Mouse (Mus musculus): Measurements from ENCODE around the gene Ezh1. TPM values are rescaled to one million over a fixed set of nuclear protein-coding genes. Genes with fewer than 3 reads are reported as not detected.

Gene Ezh1
- polyA plus RNA-seq, 2 experiments from 2014 or later = 48.1 to 52.2 TPM

DNA sequence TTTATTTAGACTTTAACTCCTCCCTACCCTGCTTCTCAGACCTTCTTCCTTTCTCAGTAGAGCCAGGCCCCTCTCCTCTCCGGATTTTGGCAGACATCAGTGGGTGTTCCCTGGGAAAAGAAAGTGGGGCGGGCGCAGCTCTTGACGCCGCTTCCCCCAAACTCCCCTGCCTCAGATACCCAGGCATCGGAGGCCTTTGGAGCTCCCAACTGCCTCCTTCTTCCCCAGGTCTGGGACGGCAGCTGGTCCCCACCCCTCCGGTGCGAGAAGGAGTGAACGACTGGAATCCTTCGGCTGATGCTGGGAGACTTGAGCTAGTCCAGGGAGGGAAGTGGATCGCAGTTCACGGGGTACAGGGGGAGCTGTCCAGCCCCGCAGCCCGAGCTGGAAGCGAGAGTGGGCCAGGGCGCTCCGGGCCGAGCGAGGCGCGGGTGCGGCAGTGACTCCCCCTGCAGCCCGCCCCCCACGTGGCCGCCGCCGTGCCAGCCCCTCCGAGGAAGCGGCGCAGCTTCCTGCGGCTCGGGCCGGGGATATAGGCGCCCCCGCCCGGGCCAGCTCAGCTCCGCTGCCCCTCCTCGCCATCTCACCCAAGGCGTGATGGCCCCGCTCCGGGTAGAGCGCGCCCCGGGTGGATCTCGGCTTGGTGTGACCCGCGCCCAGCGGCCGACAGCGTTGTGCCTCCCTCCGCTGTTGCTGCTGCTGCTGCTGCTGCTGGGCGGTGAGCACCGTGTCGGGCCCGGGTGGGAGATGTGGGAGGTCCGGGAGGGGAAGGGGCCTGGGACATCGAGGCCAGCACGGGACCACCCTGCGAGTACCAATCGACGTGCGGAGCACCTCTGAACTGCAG, 19.8 kb upstream of the Ezh1 start, which contains the start of gene Ramp2:
TSS of gene Ramp2 (plus strand) at position 174 of the 847 bp plus-strand sequence.
- ATAC-seq = no peak

DNA sequence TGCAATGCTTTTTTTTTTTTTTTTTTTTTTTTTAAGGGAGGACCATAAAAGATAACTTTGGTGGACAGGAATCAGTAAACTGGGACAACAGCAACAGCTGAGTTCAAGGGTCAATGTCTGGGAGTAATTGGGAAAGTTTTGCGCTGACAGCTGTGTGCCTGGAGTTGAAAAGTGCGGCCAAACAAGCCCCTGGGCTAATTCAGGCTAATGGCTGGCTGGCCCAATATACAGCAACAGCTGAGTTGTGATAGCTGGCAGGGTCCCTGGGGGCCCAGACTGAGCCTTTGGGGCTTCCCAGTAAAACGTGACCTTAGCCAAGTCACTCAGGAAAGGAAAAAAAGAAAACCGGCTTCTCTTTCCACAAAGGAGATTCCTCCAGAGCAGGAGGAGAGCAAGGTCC, 18.8 kb upstream of the Ezh1 start:
- ATAC-seq = no peak

DNA sequence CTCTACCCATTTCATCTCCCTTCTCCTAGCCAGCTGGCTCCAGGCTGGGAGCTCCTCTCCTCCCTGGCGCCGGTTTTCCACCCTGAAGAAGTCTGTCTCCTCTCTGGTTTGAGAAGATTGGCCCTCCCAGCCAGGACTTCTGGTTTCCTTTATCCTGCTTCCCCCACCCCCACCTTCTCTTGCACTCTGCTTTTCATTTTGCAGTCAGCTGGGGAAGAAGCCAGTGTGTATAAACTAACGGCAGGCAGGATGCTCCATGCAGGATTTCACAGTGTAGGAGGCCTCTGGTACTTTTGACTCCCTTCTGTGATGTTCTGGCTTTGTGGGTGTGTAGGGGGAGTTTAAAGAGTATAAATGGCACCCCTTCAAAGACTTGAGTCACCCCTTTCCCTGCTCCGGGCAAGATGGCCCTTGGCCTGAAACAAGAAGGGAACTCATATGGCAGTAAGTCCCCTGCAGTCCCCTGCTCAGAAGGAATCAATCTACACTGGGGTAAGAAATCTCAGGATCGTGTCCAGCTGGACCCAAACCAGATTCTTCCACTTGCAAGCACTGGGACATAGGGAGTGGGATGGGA, 11.9 kb upstream of the Ezh1 start:
- ATAC-seq = no peak

DNA sequence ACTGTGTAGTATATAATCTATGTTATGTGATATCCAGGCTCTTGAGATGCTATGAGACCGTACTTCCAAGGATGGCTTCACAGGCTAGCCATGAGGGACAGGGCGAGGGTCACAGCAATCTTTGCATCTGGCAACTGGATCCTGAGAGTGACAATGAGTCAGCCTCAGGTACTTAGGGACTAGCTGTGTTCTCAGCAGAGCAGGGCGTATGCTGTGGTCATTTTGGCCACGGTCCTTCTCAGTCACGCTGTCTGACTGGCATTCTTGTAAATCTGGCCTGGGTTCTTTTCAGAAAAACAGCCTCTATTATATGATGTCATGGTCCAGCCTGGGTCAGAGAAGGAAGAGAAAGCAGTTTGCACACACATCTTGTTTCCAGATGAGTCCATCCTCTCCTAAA, 10.5 kb upstream of the Ezh1 start:
- ATAC-seq = no peak

DNA sequence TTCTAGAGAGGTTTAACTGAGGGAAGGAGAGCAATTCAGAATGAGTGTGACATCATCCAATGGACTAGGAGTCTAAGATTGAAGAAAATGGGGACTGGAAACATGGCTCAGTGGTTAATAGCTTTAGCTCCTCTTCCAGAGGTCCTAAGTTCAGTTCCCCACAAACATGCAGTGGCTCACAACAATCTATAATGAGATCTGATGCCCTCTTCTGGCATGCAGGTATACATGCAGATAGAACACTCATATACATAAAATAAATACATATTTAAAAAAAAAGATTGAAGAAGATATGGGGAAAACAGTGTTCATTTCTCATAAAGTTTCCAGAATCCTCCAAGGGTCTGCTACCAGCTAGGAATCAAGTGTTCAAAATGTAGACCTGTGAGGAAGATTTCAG, 9.2 kb upstream of the Ezh1 start:
- ATAC-seq = no peak

DNA sequence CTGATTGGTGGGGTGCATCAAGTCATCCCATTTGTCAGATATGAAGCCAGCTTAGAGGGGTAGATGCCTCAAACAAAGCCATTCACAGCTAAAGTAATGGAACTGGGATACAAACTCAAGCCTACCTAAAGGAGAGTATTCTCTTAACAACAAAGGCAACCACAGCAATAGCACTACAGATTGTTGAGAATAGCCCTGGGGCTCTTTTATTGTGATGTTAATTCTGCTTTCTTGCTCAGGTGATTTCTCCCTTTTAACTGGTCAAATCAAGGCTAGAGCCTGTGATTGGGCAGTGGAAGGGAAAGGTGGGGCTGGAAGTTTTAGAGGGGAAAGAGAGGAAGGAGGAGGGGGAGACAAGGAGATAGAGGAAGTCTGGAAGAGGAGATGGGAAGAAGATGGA, 7.9 kb upstream of the Ezh1 start:
- ATAC-seq = no peak

DNA sequence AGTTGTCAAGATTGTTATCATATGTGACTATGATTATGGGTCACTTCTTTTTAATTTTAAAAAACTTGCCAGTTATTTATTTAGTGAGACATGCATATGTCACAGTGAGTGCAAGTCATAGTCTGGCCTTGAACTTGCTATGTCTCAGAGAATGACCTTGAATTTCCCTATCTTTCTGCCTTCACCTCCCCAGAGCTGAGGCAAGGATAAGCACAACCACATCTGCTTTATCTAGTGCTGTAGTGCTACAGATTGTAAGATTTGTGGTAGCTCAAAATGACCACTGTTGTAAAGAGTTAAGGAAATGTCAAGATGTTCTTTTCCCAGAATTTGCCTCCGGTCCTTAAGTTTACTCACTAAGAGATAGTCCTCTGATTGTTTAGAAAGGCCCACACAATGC, 7.0 kb upstream of the Ezh1 start:
- no peak for ATAC-seq

DNA sequence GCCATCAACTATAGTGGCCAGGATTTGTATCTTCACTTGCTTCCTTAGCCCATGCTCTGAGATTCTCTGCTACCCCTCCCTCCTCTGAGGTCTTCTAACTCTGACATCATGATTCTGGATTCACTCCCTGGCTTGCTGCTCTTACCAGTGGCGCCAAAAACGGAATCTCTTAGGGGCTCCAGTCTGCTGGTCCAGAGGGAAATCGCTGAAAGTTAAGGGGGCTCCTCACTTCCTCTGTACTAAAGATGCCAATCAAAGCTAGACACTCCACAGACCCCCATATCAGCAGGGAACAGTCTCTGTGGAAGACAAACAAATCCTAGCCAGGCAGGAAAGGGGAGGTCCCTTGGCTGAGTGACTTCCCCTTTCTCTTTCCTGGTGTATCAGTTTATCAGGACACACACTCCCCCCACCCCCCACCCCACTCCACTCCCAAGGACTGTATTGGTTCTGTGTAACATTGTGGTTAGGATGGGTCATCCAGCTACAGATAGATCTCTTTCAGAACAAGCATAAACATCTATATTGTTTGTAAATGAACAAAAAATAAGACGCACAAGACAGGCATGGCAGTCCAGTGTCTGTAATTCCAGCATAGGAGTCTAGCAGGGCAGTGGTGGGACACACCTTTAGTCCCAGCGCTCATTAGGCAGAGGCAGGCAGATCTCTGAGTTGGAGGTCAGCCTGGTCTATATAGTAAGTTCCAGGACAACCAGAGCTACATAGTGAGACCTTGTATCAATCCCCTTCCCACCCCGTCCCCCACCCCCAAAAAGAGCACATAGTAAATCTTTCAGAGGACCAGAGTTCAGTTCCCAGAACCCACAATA, 6.0 kb upstream of the Ezh1 start:
- ATAC-seq = no peak

DNA sequence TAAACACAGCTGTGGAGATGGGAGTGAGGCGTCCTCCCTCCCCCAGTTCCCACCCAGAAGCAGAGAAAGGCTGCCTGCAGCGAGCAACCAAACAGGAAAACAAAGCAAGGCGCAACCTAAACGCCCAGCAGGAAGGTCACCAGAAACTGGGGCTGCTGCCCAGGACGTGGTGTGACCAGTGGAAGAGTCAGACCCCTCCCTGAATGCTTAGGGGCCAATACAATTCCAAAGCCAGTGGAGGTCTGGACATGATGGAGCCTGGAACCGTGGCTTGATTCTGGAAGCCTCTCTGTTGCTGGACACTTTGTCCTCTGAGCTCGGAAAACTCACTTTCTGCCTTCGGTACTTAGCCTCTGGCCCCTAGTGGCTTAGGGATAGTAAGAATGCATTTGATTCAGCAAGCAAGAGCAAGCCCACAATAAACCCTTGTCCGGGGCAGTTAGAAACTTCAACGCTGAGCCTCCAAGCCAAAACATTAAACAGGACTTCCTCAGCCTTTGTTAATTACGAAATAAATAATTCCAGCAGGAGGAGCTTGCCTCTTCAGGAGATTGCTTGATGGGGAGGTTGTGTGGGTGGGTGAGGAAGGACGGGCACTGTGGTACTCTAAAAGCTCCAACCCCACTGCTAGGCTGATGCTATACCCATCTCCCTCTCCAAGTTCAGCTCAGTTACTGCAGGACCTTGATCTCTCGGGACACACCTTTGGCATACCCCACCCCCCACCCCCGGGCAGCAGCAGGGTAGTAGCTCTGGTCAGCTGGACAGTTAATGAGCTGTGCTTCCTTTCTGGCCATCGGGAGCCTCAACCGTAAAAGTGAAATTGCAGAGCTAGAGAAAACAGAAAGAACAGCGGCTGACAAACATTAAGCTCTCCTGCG, 5.0 kb upstream of the Ezh1 start:
- ATAC-seq = no peak

DNA sequence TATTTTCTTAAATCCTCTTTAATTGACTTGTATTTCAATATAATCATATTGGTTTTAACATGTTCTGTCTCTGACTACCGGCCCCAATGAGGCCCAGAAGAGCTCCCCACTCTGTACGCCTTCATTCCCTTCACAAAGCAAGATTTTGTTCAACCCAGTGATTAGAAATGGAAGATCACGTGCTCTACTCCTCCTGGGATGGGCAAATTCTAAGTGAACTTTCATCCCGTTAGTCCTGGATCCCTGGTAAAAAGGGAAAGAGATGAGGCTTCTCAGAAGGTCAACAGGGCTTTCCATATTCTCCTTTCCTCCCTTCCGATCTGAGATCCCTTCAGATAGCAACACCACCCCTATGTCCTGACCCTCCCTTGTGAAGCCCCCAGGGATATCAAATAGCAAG, 4.3 kb upstream of the Ezh1 start:
- ATAC-seq = no peak

DNA sequence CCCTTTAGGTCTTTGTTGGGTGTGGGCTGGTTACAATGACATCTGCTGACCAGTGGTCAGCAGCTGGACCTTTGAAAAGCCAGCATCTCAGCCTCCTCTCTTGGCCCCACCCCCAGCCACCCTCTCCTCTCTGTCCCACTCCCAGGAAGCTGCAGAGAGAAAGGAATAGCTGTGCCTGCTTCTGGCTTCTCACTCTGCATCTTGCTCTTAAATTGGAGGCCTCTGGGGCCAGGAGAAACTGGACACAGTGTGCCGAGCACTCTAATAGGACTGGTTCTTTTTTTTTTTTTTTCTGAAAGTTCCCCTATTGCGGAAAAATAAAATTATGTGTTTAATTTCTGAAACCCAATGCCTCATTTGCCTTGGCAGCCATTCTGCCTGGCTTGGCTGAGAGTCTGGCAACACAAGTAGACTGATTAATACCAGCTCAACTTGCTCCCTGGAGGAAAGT, 3.8 kb upstream of the Ezh1 start:
- ATAC-seq = no peak

DNA sequence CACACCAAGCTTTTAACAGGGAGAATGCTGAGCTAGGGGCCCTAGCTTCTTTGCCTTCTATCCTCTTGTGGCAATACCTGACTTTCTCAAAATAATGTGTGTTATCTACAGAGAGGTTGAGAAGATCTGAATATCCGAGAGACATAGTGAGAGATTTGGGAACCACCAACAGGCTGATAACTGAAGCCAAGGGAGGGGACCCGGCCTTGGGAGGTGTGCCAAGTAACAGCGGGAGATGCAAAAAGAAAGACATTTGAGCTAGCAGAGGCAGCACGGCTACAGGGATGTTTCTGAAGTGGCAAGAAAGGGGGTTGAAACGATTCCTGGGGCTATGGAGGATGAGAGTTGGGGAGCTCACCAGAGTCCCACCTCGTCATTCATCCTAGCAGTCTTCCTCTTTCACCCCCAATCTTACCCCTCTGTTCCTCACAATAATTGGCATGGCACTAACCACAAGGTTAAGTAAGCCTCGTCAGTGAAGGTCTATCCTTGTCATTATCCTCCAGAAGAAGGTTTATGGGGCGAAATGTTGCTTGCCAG, 3.2 kb upstream of the Ezh1 start:
- no peak for ATAC-seq

DNA sequence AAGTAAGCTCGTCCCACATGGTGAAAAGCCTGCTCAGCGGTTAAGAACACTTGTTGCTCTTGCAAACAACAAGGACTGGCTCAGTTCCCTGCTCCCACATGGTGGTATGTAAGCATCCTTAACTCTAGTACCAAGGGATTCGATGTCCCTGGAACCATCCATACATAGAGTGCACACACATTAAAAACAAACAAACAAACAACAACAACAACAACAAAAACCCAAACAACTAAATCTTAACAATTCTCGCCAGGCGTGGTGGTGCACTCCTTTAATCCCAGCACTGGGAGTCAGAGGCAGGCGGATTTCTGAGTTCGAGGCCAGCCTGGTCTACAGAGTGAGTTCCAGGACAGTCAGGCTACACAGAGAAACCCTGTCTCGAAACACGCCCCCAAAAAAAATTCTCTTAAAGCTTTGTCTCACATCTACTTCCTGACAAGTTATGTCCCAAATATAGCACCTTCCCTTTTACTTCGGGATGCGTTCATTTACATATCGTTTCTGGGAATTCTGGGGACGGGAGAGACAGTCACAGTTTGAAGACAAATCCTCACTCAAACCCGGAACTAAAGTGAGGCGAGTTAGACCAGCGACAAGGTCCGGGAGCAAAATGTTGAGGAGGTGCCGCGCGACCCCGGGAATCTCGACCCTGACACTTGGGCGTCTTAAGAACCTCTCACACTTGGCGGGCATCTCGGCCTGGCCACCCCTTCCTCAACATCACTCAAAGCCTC, 765 bp downstream of the Ezh1 start:
- no peak for ATAC-seq

DNA sequence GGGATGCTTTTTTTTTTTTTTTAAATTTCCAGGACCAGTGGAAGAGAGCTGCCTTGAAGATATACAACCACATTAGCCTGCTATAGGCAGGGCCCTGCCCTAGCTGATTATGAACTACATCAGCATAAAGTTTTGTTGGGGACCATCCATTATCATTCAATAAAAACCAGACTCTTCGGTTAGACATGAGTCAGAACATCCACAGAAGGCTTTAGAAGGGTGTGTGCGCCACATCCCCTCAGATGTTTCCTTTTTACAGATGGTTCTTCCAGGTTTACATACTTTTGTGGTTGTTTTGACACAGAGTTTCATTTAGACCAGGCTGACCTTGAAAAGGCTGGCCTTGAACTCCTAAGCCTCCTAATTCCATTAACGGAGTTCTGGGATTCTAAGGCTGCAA, 1.9 kb downstream of the Ezh1 start:
- ATAC-seq = no peak

DNA sequence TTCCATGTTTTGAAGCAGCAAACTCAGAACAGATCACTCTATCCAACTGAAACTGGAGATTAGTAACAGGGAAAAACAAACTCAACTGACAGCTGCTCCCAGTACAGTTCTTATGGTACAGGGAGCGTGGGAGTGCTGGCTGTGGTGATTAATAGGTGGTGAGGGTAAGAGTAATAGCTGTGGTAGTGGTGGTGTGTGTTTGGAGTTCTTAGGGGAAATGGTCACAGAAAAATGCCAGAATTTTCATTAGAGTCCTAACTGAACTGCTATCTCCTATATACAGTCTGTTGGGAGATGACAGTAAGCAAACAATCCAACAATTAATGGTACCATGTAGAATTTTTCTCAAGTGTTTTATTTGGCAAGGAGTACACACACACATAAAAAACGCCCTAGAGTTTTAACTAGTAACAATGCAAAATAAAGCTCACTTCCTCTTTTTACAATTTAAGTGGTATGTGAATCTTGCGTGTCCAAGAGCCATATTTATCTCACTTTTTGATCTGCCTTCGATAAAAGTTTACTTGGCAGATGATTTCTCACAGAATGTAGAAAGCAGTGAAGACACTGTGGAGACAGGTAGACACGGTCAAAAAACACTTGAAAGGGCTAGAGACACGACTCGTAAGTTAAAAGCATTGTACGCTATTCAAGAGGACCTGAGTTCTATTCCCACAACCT, 4.8 kb downstream of the Ezh1 start:
- no peak for ATAC-seq

DNA sequence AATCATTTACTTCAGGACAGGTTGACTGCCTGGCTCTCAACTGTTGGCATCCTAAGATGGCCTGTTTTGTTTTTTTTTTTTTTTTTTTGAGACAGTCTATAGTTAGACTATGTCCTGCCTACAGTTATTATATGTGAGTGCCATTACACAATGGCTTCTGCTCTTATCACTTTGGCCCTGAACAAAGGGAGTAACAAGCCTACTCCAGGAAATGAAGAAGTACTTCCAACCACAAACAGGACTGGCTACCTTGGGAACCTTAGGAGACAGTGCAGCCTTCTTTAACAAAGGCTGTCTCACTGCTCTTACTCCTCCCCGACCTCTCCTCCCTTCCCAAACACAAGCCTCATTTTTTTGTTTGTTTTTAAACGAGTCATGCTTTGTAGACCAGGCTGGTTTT, 5.4 kb downstream of the Ezh1 start:
- ATAC-seq = no peak

DNA sequence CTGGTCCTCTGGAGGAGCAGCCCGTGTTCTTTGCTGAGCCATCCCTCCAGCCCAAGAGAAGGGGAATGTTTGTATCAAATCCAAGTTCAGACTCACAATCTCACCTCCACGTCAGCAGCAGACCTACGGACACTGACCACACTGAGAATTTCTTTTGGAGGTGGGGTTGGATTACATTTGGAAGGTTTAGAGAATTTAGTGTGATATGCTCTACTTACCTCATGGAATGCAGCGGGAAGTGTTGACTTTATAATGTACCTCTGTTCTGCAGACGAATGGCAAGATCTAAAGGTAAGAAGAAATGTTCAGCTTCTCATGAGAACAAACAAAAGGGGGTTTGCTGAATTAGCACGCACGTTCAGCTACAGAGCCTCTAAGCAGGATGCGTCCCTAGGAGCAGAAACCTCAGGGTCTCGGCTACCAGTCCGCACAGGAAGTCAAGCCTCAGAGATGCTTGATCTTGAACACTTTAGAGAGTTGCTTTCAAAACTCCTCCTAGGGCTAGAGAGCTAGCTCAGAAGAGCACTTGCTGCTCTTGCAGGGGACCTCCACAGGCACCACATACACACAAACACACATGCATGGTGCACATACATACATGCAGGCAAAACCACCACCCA, 7.7 kb downstream of the Ezh1 start:
- ATAC-seq = no peak

DNA sequence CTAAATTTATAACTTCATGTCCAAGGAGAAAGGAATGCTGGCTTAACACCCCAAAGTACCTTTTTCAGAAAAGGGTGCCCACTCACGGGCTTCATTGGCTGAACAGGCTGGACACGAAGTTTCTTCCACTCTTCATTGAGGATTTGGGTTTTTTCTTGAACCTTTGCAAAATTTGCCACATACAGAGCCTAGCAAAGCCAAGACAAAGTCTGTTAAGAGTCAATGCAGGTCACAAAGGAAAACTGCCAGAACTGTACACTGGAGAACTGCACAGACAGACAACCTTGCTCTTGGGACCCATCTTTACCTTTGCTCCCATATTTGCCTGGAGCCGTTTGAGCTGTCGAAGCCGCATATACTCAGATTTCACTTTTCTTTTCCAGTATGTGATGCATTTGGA, 9.3 kb downstream of the Ezh1 start:
- no peak for ATAC-seq

DNA sequence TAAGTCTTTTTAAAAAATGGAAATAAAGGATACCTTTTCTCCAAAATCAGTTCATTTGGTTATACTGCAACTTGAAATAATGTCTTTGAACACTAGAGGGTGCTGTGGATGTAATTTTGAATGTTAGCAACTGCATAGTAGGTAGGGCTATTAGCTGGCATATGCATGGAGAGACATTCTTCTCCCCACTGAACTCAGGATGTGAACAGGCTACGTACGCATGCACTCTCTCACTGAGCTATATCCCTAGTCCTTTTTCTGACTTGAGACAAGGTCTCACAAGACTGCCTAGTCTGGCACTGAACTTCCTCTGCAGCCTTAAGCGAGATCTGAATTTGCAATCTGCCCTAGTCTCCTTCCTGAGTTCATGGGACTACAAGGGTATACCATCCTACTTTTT, 14.3 kb downstream of the Ezh1 start:
- peak; percentile 61 for ATAC-seq

DNA sequence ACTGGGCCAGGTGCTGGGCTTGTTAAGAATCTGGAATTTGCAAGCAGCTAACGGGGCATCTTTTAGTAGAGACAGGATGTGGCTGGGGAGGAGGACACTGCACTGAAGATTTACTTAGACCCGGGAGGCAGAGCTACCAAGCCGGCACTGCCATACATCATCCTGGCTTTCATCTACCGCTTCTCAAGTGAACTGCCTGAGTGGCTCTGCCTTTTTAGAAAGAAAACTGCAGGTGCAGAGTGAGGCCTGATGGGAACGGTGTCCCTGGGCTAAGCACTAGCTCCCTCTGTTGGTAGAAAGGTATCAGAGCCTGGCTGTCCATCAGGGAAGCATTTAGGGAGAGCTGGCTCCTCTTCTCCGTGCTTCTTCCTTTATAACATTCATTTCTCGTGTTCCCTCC, 25.3 kb downstream of the Ezh1 start:
- ATAC-seq = peak; percentile 40
